Mouse (Mus musculus) layer of hippocampus, adult 8-10 months (tissue): Measurements from ENCODE around the gene Padi3. TPM values are rescaled to one million over a fixed set of nuclear protein-coding genes. Genes with fewer than 3 reads are reported as not detected.

Experiments
- DNase-seq, 2 experiments: peaks; one replicate each; pipeline ENCODE4 v3.0.0; 2022; ENCODE audit warnings: low spot score in 2 of 2
- total RNA-seq, 4 experiments: library from RNA; stranded (reverse); gene quantifications; 2 replicates each; pipeline ENCODE4 v1.2.4; 2022

The Padi3 gene
- total RNA-seq, 4 experiments from 2014 or later: not detected

- no peak for DNase-seq
Observed at GRCm38 (mm10) chr4:140782821-140783220, 27.6 kb downstream of the Padi3 start.

- DNase-seq: no peak
Observed at GRCm38 (mm10) chr4:140780507-140780906, 29.9 kb downstream of the Padi3 start.

- DNase-seq: no peak
Observed at GRCm38 (mm10) chr4:140779803-140780397, 30.5 kb downstream of the Padi3 start.

- no peak for DNase-seq
Observed at GRCm38 (mm10) chr4:140776623-140777022, 33.8 kb downstream of the Padi3 start.

- no peak for DNase-seq
Observed at GRCm38 (mm10) chr4:140775876-140776275, 34.6 kb downstream of the Padi3 start.

GRCm38 (mm10) chr4:140774893-140775292, 35.6 kb downstream of the Padi3 start:
- DNase-seq: no peak

- DNase-seq: no peak
Observed at GRCm38 (mm10) chr4:140774025-140774800, 36.2 kb downstream of the Padi3 start, which contains the start of gene Padi4. Padi4 (minus strand) TSS chr4:140774236.

GRCm38 (mm10) chr4:140771091-140771490, 39.4 kb downstream of the Padi3 start:
- DNase-seq: no peak

- no peak for DNase-seq
Observed at GRCm38 (mm10) chr4:140770433-140770832, 40.0 kb downstream of the Padi3 start.

GRCm38 (mm10) chr4:140768973-140769372, 41.5 kb downstream of the Padi3 start:
- DNase-seq: no peak

GRCm38 (mm10) chr4:140765936-140766335, 44.5 kb downstream of the Padi3 start:
- DNase-seq: no peak

GRCm38 (mm10) chr4:140763158-140763557, 47.3 kb downstream of the Padi3 start:
- peak in 1 of 2 experiments; percentile 10 for DNase-seq

- no peak for DNase-seq
Observed at GRCm38 (mm10) chr4:140761601-140762000, 48.8 kb downstream of the Padi3 start.

GRCm38 (mm10) chr4:140755811-140756210, 54.6 kb downstream of the Padi3 start:
- no peak for DNase-seq

- DNase-seq: no peak
Observed at GRCm38 (mm10) chr4:140753366-140753765, 57.1 kb downstream of the Padi3 start.

GRCm38 (mm10) chr4:140750328-140750727, 60.1 kb downstream of the Padi3 start:
- no peak for DNase-seq

- DNase-seq: no peak
Observed at GRCm38 (mm10) chr4:140747978-140748377, 62.5 kb downstream of the Padi3 start.

GRCm38 (mm10) chr4:140744654-140745053, 65.8 kb downstream of the Padi3 start:
- peak; percentile 29 to 61 for DNase-seq

GRCm38 (mm10) chr4:140743086-140743485, 67.4 kb downstream of the Padi3 start:
- no peak for DNase-seq

- DNase-seq: no peak
Observed at GRCm38 (mm10) chr4:140742543-140742942, 67.9 kb downstream of the Padi3 start, which contains the start of gene Padi6. Padi6 (minus strand) TSS chr4:140742643.

GRCm38 (mm10) chr4:140741401-140741800, 69.0 kb downstream of the Padi3 start:
- no peak for DNase-seq

- no peak for DNase-seq
Observed at GRCm38 (mm10) chr4:140740655-140741054, 69.8 kb downstream of the Padi3 start.
